Mouse (Mus musculus) gastrocnemius, postnatal 10 days (tissue): ENCODE measurements at regions not wholly inside any gene's neighbourhood (a gene's known extent, or its start where the extent isn't known, plus 50 kb on each side); places are given as distances from the start of the nearest gene placed in this dataset.
A peak's percentile ranks its signal among the peaks of the same experiment; 100 is the strongest.

Experiments
- DNase-seq: peaks from one replicate; pipeline ENCODE4 v3.0.0; 2021; ENCODE audit warnings: mixed read lengths

GRCm38 (mm10) chr14:71893361-71893760, 598.3 kb downstream of the Gm9195 start:
- DNase-seq = no peak

DNA sequence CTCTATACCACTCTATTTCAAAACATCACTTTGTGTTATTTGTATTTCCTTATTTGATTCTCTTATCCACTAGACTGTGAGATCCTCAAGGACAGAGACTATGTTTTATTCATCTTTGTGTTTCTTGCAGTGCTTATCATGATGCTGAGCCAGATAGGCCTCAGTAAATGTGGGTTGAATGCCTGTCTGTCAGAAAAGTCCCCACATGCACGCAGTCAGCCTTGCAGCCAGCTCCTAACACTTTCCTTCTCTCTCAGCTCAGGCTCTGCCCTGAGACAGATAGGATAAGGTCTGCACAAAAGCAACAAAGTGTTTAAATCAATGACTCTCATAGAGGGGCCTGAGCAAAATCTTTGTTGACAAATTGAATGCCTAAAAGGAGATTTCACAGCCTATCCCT, 600.0 kb downstream of the Gm9195 start:
- no peak for DNase-seq

DNA sequence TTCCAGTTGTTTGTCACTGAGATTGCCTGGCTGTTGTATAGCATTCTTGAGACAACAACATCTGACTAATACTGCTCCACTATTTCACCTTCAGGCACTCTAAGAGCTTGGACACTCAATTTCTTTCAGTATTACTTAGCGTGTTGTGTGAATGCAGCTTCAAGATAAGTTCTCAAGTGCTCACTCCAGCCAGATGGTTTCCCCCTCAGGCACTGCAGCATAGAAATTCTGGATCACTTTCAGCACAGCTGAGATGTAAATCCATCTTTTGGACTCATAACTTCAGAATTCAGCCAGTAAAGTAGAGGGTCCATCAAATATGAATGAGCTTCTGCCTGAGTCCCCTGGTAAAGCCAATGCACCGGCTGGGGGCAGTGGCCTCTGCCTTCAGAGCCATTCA, 608.8 kb downstream of the Gm9195 start:
- no peak for DNase-seq

GRCm38 (mm10) chr14:71845546-71845945, 646.1 kb downstream of the Gm9195 start:
- DNase-seq = no peak

GRCm38 (mm10) chr14:71808863-71809487, 682.7 kb downstream of the Gm9195 start:
- no peak for DNase-seq

GRCm38 (mm10) chr14:71805624-71806023, 686.0 kb downstream of the Gm9195 start:
- DNase-seq = no peak

DNA sequence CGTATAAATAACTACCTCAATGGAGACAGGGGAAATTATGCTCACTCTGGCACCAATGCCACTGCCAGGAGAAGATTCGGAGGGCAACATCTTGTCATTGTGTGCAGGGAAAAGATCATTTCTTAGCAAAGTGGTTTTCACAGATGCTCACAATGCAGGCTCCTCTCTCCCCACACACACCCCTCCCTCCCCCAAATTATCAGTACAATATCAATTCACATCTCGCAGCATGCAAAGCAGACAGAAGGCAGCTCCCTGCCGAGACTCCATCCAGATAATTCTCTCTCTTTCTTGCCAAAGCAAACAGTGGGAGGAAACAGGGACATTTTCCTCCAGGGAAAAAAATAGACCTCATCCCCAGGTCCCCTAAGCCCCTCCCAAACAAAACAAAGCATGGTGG, 691.8 kb downstream of the Gm9195 start:
- no peak for DNase-seq

- no peak for DNase-seq
Measured at GRCm38 (mm10) chr14:71795713-71796112, 695.9 kb downstream of the Gm9195 start.

DNA sequence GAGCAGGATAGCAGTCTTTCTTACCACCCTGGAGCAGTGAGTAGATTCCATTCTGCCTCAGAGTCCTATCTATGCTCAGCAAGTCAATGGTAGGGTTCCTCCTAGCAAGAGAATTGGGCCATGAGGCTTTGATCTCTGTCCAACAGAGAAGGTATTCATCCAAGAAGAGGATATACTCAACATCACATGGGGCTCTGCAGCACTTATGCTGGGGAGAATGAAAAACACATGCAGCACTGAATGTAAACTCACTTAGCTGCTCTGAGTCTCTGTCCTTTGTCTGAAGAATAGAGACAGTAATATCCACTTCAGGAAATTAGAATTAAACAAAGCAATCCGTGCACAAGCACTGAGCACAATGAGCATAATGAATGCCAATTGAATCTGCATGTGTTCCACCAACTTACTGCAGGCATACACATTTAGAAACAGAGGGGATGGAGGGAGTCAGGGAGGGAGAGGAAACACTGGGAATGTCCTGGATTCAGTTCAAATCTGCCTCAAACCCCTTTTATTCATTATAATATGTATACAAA, 714.6 kb downstream of the Gm9195 start:
- no peak for DNase-seq

- DNase-seq = no peak
Measured at GRCm38 (mm10) chr14:71766856-71767255, 724.8 kb downstream of the Gm9195 start.

GRCm38 (mm10) chr14:71728542-71728941, 763.1 kb downstream of the Gm9195 start:
- DNase-seq = no peak

GRCm38 (mm10) chr14:71723526-71723925, 768.1 kb downstream of the Gm9195 start:
- no peak for DNase-seq

- DNase-seq = no peak
Measured at GRCm38 (mm10) chr14:71709528-71710289, 781.9 kb downstream of the Gm9195 start.

GRCm38 (mm10) chr14:71692752-71693437, 798.7 kb downstream of the Gm9195 start:
- no peak for DNase-seq

- DNase-seq = no peak
Measured at GRCm38 (mm10) chr14:71674564-71674963, 817.1 kb downstream of the Gm9195 start.

- DNase-seq = no peak
Measured at GRCm38 (mm10) chr14:71673837-71674236, 817.8 kb downstream of the Gm9195 start.

GRCm38 (mm10) chr14:71672481-71672880, 819.2 kb downstream of the Gm9195 start:
- no peak for DNase-seq

DNA sequence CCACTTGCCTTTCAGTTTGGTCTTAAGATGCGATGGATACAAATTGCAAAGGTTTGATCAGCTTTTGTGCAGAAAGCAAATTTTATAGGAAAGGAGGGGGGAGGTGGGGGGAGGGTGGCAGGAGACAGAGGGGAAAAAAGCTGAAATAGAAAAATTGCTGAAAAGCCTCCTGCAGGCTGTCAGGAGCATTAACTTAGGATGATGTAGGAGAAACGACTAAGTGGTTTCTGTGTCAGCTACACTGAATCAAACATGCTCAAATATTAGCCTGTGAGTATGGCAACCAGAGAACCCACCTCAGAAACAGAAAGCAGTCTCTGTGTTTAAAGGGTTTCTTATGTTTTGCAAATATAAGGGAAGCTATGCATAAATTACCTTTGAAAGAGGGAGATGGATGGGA, 819.6 kb downstream of the Gm9195 start:
- DNase-seq = no peak

DNA sequence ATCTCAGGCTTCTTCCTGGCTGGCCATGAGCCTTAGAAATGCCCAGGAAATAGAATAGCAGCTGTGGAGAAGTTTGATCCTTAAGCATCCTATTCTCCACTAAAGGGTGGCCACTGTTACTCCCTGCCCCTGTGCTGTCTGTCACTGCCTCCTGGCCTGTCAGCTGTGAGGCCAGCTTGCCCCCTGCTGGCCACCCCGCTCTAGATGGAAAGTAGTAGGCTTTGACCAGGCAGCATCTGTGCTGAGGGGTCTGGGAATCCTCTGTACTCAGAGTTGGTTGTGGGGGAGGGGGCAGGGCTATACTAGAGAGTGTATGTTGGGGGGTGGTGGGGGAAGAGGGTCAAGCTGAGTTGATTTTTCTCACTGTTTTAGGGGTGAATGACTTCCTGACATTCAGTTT, 821.2 kb downstream of the Gm9195 start:
- peak; percentile 60 for DNase-seq

GRCm38 (mm10) chr14:71666656-71667055, 825.0 kb downstream of the Gm9195 start:
- DNase-seq = no peak

GRCm38 (mm10) chr14:71660166-71660565, 831.5 kb downstream of the Gm9195 start:
- no peak for DNase-seq

GRCm38 (mm10) chr14:71654785-71655627, 836.6 kb downstream of the Gm9195 start:
- DNase-seq = no peak
